Mouse (Mus musculus): Measurements from ENCODE around the gene Slc9a5. TPM values are rescaled to one million over a fixed set of nuclear protein-coding genes. Genes with fewer than 3 reads are reported as not detected.
A peak's percentile ranks its signal among the peaks of the same experiment; 100 is the strongest.

Slc9a5 gene
- polyA plus RNA-seq, 1 experiment from 2014 or later: 1.5 TPM

DNA sequence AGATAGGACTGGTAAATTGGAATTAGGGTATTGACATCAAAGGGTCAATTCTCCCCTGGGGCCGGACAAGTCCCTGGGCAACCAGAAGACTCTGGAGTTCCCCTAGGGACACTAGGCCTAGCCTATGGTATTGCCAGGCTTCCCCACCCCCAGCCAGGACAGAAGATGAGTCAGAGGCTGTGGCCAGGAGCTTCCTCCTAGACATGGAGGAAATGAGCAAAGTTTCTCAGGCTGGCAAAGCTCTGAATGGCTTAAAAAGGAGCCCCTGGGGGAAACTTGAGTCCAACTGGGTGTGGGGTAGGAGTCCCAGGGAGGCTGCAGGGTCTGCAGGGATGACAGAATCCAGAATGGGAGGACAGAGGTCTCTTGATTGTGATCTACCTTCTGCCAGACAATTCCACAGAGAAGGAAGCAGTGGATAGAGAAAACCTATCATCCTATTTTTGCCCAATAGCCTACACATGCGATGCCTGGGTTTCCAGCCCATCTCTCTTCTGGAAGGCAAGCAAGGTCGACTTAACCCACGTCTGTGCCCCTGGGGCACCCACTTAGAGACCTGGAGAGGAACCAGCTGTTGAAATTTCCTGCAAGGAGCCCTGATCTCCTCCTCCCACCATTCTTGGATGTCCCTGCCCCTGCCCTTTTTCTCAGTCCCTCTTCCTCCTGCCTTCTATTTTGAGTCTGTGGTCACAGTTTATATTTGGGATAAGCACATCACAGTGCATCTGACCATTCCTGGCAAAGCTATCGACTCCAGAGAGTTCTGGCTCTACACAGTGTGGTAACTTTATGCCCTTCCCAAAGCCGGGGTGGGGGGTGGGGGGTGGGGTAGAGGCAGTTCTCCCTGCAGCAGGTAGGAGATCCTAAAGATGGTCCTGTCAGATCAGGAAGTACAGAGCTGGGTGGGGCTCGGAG is 3.3 kb upstream of the Slc9a5 start:
- H3K4me2 ChIP-seq: peak overlapping the region; percentile 83
- H3K9me3 ChIP-seq (ENCODE audit: control insufficient read depth, low read length): no peaks in the 10 kb centered on the region
- H3K4me1 ChIP-seq (replicated peaks; ENCODE audit: control insufficient read depth, insufficient read depth, low read length): peaks cover 36% of the 10 kb centered on the region
- 0 out of 2 replicates have a peak overlapping the region, but pooled peaks have one; percentile 57 for H3K4me3 ChIP-seq (ENCODE audit: low read depth, low read length)
- ATAC-seq (replicated peaks; ENCODE audit: low FRiP score) (no peak), DNase-seq (ENCODE audit: low spot score) (no peak)
- peaks cover 20% of the 10 kb centered on the region for H3K27me3 ChIP-seq (replicated peaks; ENCODE audit: control insufficient read depth, insufficient read depth, low read length)
- peak overlapping the region; percentile 6; the same call in 1 of the 2 replicates for H3K27ac ChIP-seq (ENCODE audit: low read depth, low read length)
- H3K36me3 ChIP-seq (ENCODE audit: control insufficient read depth, insufficient read depth, low read length): no peaks in the 10 kb centered on the region
- no peak overlapping the region for H3K9ac ChIP-seq (ENCODE audit: low read depth, low read length)
- 41% methylated on average over 7 of the region's 7 CpGs for WGBS

DNA sequence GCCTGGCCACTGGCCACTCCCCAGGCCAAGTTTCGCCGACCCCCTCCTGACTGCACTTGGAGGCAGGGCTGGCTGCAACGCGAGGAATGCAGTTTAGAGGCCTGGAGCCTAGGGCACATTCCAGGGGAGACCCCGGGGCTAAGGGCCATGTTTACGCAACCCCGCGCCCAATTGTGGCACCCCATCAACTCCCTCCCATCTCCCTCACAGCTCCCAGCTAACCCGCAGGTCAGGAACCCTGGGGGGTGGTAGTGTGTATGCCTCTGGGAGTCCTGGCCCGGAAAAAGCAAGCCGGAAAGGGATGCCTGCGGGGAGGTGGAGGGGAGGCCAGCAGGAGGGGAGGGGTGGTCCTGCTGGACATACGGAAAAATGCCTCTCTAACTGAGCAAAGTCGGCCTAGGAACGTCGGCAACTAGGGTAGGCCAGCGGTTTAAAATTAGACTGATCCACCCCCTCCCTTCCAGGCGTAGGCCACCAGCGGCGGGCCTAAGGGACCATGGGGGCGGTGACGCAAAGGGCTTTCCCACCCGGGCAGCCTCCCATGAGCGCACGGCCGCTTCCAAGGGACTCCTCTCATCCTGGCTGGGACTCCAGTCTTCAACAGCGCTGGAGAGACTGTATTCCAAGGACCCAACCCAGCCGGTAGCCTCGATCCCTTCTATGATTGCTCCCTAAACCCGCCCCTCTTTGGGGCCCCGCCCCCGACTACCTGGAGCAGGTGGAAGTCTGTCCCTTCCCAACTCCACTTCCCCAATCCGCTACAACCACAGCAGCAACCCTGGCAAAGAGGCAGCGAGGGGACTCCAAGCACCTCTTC is 1.8 kb upstream of the Slc9a5 start:
- Histone ChIP-seq H3K9me3 (ENCODE audit: control insufficient read depth, low read length) (no peaks in the 10 kb centered on the region), H3K9ac (ENCODE audit: low read depth, low read length) (peak overlapping the region; percentile 49), H3K27ac (ENCODE audit: low read depth, low read length) (peak overlapping the region; percentile 21; the same call in 1 of the 2 replicates), H3K4me3 (ENCODE audit: low read depth, low read length) (peak overlapping the region; percentile 57), H3K4me1 (replicated peaks; ENCODE audit: control insufficient read depth, insufficient read depth, low read length) (peaks cover 26% of the 10 kb centered on the region), H3K36me3 (ENCODE audit: control insufficient read depth, insufficient read depth, low read length) (no peaks in the 10 kb centered on the region), H3K27me3 (replicated peaks; ENCODE audit: control insufficient read depth, insufficient read depth, low read length) (peaks cover 29% of the 10 kb centered on the region), H3K4me2 (peak overlapping the region; percentile 83)
- peak; percentile 22; the same call in 1 of the 2 replicates for ATAC-seq (replicated peaks; ENCODE audit: low FRiP score)
- DNase-seq (ENCODE audit: low spot score): peak; percentile 64
- WGBS: 4% methylated on average over 34 of the region's 34 CpGs

DNA sequence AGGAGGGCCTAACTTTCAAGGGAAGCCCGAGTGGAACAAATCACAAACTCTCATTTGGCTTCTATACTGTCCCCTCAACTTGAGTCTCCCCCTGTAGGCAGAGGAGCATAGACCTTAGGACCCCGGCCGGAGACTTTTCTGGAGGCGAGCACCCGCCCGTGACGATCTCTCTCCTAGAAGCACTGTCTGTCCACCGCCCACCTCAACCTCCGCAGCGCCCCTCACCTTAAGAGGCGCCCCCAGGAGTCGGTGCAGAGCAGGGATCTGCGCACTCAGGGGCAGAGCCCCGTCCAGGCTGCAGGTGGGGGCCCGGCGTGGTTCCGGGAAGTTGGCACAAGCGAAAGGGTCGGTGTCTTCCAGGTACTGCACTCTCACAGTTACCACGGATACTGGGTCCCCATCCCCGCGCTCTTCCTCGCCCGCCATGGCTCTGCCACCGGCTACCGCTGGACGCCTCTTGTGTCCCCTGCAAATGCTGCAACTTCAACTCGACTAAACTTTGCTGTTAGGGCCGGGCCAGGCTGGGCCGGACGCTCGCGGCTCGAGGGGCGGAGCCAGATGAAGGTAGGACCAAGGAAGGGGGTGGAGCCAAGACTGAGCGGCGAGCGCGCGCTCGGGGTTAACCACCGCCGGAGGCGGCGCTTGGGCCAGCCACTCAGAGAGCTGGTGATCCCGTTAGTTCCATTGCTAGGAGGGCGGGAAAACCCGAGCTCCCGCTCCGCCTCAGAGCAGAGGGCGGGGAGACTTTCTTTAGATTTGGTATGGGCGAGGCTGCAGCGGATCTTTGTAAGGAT is 1.0 kb upstream of the Slc9a5 start, which contains the start of gene Fhod1:
Gene Fhod1 (minus strand): TSS at position 526 of the 794 bp plus-strand sequence.
- no peaks in the 10 kb centered on the region for H3K9me3 ChIP-seq (ENCODE audit: control insufficient read depth, low read length)
- WGBS: under 1% methylated on average over 53 of the region's 53 CpGs
- ATAC-seq (replicated peaks; ENCODE audit: low FRiP score) (peak; percentile 90), DNase-seq (ENCODE audit: low spot score) (peak; percentile 91)
- H3K36me3 ChIP-seq (ENCODE audit: control insufficient read depth, insufficient read depth, low read length): no peaks in the 10 kb centered on the region
- peak within 1 kb of the TSS; percentile 49 for H3K9ac ChIP-seq (ENCODE audit: low read depth, low read length)
- H3K4me2 ChIP-seq: peak within 1 kb of the TSS; percentile 83
- H3K4me1 ChIP-seq (replicated peaks; ENCODE audit: control insufficient read depth, insufficient read depth, low read length): peaks cover 26% of the 10 kb centered on the region
- H3K27ac ChIP-seq (ENCODE audit: low read depth, low read length): peak within 1 kb of the TSS; percentile 21
- H3K27me3 ChIP-seq (replicated peaks; ENCODE audit: control insufficient read depth, insufficient read depth, low read length): peaks cover 29% of the 10 kb centered on the region
- peak within 1 kb of the TSS; percentile 57 for H3K4me3 ChIP-seq (ENCODE audit: low read depth, low read length)

DNA sequence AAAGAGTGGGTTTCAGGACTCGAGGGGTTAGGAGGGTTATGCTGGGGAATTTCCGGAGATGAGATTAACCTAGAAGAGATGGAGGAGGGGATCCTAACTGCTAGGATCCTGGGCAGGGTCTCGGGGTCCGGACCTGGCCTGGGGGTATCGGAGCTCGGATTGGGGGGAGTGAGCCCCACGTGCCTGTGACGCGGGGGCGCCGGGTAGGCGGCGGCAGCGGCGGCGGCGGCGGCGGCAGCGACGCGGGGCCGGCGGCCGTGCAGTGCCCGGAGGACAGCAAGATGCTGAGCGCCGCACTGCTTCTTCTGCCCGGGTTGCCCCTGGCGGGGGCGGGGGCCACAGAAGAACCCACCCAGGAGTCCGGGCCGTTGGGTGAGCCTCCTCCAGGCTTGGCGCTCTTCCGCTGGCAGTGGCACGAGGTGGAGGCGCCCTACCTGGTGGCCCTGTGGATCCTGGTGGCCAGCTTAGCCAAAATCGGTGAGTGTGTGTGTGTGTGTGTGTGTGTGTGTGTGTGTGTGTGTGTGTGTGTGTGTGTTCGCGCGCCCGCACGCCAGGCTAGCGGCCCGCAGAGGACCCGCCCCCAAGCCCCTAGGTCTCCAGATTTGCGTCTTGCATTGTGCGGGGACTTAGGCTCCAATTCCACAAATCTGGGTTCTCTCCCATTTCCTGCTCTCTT is 591 bp downstream of the Slc9a5 start:
- Histone ChIP-seq H3K36me3 (ENCODE audit: control insufficient read depth, insufficient read depth, low read length) (no peaks in the 10 kb centered on the region), H3K4me3 (ENCODE audit: low read depth, low read length) (peak overlapping the region; percentile 57), H3K9me3 (ENCODE audit: control insufficient read depth, low read length) (no peaks in the 10 kb centered on the region), H3K27ac (ENCODE audit: low read depth, low read length) (no peak overlapping the region), H3K9ac (ENCODE audit: low read depth, low read length) (peak overlapping the region; percentile 43), H3K4me2 (peak overlapping the region; percentile 83), H3K4me1 (replicated peaks; ENCODE audit: control insufficient read depth, insufficient read depth, low read length) (peaks cover 26% of the 10 kb centered on the region), H3K27me3 (replicated peaks; ENCODE audit: control insufficient read depth, insufficient read depth, low read length) (peaks cover 29% of the 10 kb centered on the region)
- no peak for ATAC-seq (replicated peaks; ENCODE audit: low FRiP score)
- DNase-seq (ENCODE audit: low spot score): no peak
- WGBS: 2% methylated on average over 45 of the region's 48 CpGs

DNA sequence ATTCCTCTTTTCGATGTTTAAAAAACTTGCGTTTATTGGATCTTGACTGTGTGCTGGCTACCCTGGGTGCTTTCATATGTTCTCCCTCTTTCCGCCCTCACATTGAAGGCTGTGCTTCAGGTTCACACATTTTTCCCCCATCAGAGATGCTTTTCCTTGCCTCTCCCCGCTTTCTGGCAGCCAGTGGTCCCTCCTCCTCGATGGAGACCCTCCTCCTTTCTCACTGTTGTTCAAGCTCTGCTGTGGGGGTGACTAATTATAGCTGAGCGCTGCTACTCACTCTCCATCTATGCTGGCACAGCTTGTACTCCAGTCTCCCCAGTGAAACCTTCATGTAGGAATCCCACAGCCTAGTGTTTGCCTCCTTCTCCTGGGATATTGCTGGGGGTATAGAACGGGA is 1.5 kb downstream of the Slc9a5 start:
- peaks cover 29% of the 10 kb centered on the region for H3K27me3 ChIP-seq (replicated peaks; ENCODE audit: control insufficient read depth, insufficient read depth, low read length)
- peak overlapping the region; percentile 83; the same call in 1 of the 2 replicates for H3K4me2 ChIP-seq
- no peaks in the 10 kb centered on the region for H3K36me3 ChIP-seq (ENCODE audit: control insufficient read depth, insufficient read depth, low read length)
- no peaks in the 10 kb centered on the region for H3K9me3 ChIP-seq (ENCODE audit: control insufficient read depth, low read length)
- no peak overlapping the region for H3K27ac ChIP-seq (ENCODE audit: low read depth, low read length)
- 47% methylated on average over 7 of the region's 7 CpGs for WGBS
- H3K4me1 ChIP-seq (replicated peaks; ENCODE audit: control insufficient read depth, insufficient read depth, low read length): peaks cover 23% of the 10 kb centered on the region
- DNase-seq (ENCODE audit: low spot score) (no peak), ATAC-seq (replicated peaks; ENCODE audit: low FRiP score) (no peak)
- no peak overlapping the region for H3K4me3 ChIP-seq (ENCODE audit: low read depth, low read length)
- H3K9ac ChIP-seq (ENCODE audit: low read depth, low read length): no peak overlapping the region

DNA sequence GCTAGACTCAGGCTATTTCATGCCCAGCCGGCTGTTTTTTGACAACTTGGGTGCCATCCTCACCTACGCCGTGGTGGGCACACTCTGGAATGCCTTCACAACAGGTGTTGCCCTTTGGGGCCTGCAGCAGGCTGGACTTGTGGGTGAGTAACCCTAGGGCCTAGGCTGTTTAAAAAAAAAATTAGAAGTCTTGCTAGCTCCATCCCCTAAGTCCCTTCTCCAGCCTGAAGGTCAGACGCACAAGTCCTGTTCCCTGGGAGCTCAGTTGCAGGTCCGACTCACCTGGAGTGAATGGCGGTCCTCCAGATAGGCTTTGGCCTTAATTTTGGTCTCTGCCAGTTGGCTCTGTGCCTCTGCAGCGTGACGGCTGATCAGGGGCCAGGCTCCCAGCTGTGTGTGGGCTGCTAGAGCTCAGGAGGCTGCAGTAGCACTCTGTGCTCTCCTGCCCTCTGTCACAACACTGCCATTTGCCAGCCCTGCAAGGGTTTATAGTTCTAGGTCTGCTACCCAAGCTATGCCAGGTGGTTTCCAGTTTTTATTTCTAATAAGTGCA is 5.0 kb downstream of the Slc9a5 start:
- ATAC-seq (replicated peaks; ENCODE audit: low FRiP score) (no peak), DNase-seq (ENCODE audit: low spot score) (no peak)
- Histone ChIP-seq H3K4me1 (replicated peaks; ENCODE audit: control insufficient read depth, insufficient read depth, low read length) (peaks cover 11% of the 10 kb centered on the region), H3K9me3 (ENCODE audit: control insufficient read depth, low read length) (no peaks in the 10 kb centered on the region), H3K36me3 (ENCODE audit: control insufficient read depth, insufficient read depth, low read length) (no peaks in the 10 kb centered on the region), H3K4me3 (ENCODE audit: low read depth, low read length) (no peak overlapping the region), H3K4me2 (no peak overlapping the region), H3K9ac (ENCODE audit: low read depth, low read length) (no peak overlapping the region), H3K27ac (ENCODE audit: low read depth, low read length) (no peak overlapping the region), H3K27me3 (replicated peaks; ENCODE audit: control insufficient read depth, insufficient read depth, low read length) (peaks cover 26% of the 10 kb centered on the region)
- WGBS: 83% methylated on average over 8 of the region's 8 CpGs

DNA sequence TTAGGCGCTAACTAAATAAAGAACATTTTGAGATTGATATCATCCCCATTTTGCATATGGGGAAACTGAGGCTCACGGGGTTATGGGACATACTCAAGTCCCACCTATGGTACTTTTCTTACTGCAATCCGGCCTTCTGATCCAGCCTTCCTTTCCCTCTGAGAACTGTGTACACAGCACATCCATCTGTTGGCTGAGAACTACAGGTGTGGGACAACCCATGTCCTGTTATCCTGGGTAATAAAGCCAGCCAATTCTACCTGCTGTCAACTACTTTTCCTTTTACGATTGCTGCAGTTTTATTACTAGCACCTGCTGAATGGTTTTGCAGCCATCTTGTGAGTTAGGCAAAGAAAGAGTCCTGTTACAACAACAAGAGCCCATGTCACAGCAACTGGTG is 5.9 kb downstream of the Slc9a5 start:
- Histone ChIP-seq H3K4me3 (ENCODE audit: low read depth, low read length) (no peak overlapping the region), H3K27ac (ENCODE audit: low read depth, low read length) (no peak overlapping the region), H3K4me2 (no peak overlapping the region), H3K9ac (ENCODE audit: low read depth, low read length) (no peak overlapping the region), H3K36me3 (ENCODE audit: control insufficient read depth, insufficient read depth, low read length) (no peaks in the 10 kb centered on the region), H3K27me3 (replicated peaks; ENCODE audit: control insufficient read depth, insufficient read depth, low read length) (peaks cover 17% of the 10 kb centered on the region), H3K4me1 (replicated peaks; ENCODE audit: control insufficient read depth, insufficient read depth, low read length) (0 out of 2 replicates have a peak, but pooled peaks cover 4% of the 10 kb centered on the region), H3K9me3 (ENCODE audit: control insufficient read depth, low read length) (no peaks in the 10 kb centered on the region)
- 88% methylated on average over 4 of the region's 4 CpGs for WGBS
- no peak for DNase-seq (ENCODE audit: low spot score)
- no peak for ATAC-seq (replicated peaks; ENCODE audit: low FRiP score)

Data from liver, embryonic 11.5 days (tissue).